Mouse (Mus musculus) spleen, postnatal 4 days (tissue): ENCODE measurements around the gene Ccdc175.

ENCODE experiments used
- DNase-seq, 2 experiments: peaks; one replicate each; pipeline ENCODE4 v3.0.0; 2022; ENCODE audit warnings: low spot score in 2 of 2

The Ccdc175 gene

DNA sequence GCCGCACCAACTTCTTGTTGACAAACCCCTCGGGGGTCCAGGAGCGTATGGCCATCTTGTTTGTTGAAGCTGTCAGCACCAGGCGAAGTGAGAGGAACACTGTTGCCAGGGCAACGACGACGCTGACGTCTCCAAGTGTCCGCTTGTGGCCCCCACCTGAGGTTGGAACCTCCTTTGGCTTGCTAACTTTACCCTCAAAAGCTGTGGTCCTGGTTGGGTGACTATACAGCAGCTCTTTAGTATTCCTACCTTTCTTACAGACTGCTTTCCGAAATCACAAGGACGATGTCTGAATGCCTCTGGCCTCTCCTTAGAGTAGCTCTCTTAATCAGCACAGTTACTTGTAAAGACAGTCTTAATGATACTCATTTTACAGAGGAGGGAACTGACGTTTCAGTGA lies at the start of gene Ccdc175:
TSS of gene Ccdc175 (minus strand) at position 101 of the 400 bp plus-strand sequence.
- DNase-seq = no peak

DNA sequence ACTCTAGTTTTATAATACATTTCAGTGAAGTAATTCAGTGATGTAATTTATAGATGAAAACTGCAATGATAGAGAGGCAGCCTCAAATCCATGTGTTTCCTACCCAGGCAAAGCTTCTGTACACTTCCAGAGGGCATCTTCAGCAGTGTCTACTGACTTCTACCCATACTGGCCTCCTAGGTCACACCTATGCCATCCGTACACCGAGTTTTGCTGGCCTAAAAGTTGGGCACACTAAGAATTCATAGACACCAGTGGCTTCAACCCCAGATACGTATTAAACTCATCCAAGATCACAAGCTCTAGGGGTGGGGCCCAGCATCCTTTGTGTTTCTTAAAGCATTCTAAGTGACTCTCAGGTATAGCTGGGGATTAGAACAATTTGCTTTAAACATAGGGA lies 49.3 kb upstream of the Ccdc175 start:
- no peak for DNase-seq

DNA sequence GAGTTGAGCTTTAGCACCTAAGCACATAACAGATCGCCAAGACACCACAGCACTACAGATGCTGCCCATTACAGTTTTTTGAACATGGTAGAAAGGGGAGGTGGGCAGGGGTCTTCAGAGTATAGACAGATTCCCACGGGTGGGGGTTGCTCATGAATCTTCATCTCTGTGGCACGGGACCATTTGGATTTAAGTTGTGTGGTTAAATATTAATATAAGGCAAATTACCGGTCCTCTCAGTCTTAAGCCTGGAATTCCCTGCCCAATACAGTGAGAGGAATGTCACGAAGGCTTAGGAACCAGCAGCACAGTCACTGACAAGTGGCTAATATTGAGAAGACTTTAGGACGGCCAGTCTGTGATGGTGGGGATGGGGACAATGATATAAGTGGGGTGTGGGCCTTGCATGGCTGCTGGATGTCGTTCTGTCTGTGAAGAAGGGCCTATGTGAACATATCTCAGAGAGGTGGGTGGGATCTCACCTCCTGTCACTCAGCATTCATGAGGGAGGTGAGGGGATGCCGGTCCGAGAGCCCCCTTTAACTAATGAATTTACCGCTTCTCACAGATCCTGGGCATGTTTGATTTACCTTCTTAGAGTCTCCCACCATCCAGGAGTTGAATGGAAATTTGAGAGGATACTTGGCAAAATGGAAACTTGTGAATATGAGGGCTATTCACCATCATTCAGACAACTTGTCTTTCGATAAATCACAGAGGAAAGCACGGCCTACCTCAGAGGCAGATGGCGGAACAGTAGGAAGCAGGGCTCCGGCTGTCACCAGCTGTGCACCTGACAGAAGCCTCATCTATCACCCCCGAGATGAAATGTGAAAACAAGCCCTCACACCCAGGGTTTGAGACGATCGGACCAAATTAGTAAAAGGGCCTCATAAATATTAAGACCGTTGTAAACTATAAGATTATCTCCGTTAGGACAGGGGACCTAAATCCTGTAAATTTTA lies 48.3 kb upstream of the Ccdc175 start:
- DNase-seq = no peak

DNA sequence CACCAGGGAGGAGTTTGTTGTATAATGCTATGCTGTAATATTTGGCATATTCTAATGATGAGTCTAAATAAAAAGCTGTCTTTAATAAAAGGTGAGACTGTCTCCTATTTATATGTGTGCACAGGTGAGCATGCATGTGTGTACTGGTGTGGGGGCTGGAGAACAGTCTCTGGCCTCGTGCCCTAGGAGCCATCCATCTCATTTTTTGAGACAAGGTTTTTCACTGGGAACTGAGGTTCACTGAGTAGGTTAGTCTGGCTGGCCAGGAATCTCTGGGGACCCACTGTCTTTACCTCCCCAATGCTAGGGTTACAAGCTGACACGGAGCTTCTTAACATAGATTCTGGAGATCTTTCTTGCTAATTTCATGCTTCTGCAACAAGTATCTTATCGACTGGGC lies 47.3 kb upstream of the Ccdc175 start:
- no peak for DNase-seq

DNA sequence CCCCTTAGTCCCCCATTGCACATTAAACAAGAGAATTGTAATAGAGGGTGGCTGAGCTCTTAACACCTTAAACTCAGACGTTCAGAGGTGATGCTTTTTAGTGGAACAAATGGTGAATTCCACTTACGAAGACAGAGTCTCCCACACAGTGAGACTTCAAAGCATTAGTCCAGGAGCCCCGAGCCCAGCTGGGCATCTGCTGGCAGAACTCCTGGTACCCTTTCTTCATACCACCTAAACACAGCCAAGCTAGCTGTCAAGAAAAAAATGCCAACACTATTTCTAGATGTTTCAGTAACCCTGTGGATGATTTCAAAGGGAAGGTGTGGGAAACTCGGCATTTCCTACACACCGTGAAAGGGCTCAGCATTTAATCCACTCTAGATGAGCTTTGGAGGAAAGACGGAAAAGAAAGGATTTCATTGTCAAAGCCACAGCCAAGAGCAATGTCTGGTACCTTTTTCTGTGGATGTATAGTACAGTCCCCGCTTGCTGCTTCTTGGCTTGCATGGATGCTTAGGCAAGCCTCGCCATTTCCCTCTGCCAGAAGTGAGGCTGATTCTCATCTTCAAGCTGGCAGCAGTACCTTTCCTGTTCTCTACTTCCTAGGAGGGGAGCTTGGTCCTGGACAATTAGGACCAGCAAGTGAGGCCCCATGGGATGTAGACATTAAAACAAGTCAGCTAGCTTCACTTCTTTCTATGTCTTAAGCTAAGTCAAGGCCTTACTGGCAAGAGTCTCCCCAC lies 44.8 kb upstream of the Ccdc175 start:
- DNase-seq = no peak

DNA sequence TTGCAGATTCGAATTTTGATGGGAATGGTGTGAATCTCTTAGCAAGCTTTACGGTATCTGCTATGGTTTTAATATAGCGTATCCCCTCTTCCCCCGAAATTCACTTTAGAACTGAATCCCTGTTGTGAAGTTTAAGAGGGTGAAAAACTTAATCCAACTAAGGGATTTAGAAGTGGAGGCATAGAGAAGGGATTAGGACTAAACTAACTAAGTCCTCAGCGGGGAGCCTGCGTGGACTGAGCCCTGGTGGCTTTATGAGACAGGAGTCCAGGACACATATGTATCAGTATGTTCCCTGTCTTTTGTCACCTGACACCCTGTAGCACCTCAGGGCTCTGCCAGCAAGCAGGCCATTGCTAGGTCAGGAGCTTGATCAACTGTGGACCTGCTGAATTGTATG lies 42.9 kb upstream of the Ccdc175 start:
- no peak for DNase-seq

DNA sequence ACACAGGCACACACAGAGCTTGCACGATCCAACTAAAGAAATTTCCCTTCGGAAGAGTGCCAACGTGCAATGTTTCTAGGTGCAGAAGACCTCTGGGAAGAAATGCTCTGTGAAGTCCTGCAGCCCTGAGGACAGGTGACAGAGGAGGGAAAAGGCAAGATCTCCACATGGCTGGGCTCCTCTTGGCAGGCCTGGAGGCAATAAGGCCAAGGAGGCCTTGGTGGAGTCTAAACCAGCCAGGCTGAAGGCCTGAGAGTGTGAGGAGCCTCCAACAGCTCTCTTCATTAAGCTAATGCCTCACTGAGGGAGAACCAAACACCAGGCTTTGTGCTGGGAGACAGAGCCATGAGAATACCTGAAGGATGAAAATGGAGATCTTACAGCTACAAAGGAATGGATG lies 40.5 kb upstream of the Ccdc175 start:
- DNase-seq = no peak

DNA sequence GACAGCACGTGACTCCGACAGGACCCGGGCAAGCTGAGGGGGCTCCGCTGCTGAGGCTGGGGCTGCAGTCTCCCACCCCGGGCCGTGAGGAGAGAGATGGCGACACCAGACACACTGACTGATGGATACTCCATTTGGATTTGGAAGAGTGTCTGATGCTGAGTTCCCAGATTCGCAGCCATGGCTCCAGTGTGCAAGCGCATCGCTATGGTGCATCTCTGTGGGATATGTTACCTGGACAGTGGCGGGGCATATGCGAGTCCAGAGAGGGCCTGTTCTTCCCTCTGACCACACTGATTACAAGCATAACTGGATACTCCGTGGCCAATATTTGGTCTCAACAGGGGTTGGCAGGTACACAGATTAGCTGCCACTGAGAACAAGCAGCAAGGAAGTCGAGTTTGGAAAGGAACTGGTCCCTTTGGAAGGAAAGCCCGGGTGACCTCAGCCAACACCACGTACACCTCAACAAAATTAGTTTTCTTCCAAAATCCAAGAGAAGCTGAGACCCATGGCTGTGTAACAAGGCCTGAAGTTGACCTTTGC lies 38.8 kb upstream of the Ccdc175 start:
- no peak for DNase-seq

DNA sequence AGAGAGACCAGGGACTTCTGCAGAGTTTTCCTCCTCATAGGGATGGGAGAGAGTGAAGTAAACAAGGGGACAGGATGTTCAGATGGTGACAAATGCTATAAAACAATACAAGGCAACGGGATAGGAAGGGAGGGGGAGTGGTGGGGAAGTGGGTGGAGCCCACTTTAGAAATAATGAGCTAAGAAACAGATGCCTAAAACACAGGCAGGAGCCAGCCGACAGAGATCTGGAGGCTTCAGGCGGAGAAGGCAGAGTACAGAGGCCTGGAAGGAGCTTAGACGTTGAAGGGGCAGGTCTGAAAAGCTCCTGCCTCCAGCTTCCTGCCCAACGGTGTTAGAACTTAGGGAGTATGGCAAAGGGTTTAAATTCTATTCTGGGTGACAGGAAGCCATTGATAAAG lies 28.7 kb upstream of the Ccdc175 start:
- DNase-seq = no peak

DNA sequence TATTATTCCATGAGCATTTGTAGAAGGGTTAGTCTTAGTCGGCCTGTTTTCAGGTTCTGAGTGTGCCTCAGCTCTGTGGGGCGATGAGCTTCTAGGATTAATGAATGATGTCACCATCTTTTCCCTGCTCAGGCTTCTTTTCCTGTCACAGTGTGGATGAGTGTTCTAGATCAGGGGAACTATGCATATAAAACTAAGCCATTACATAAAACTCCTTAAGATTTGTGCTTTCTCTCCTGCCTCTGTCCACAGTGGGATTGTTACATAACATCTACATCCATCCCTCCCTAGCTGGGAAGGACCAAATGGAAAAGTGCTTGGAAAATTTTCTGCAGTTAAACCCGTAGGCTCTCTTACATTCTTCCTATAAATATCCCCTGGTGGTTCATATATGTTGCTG lies 16.0 kb upstream of the Ccdc175 start:
- DNase-seq = no peak

DNA sequence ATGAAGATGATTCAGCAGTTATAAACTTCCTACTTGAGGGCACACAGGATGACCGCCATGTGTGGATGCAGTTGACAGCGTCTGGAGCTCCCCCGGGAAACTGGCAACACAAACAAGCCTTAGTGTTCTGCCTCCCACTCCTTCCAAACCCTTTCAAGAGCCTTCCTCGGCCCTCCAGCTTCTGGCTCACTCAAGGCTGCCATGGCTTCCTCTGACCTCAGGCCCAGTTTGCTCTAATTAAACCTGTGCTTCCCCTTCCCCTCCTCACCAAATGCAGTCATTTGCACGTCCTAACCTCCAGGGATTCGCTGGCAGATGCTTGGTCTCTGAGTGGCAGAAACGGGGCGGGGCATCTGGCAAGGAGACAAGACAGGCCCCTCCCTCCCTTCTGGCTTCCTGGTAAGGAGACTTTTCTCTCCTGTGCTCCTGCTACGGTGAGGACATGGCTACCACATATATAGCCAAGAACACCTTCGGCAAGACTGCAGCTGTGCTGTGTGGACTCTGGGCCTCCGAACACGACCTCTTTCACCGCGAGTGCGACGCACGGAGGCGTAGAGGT lies 13.2 kb upstream of the Ccdc175 start:
- DNase-seq = no peak

DNA sequence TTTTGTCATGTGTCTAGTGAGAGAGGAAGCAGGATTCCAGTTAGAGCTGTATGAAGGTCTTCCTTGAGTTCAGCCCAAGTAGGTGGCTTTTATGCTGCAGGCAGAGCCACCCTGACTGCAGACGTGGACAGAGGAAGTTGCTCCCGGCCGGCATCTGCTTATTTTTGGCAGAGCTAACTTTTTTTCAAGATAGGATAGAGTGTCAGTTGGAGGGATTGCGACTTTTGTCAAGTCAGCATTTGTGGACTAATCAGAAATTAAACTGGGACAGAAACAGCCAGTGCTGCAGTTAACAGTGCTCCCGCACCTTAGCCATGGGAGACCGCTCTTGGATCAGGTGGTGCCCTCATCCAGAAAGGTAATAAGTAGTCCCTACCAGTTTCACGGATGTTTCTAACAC lies 12.6 kb upstream of the Ccdc175 start:
- DNase-seq = no peak

DNA sequence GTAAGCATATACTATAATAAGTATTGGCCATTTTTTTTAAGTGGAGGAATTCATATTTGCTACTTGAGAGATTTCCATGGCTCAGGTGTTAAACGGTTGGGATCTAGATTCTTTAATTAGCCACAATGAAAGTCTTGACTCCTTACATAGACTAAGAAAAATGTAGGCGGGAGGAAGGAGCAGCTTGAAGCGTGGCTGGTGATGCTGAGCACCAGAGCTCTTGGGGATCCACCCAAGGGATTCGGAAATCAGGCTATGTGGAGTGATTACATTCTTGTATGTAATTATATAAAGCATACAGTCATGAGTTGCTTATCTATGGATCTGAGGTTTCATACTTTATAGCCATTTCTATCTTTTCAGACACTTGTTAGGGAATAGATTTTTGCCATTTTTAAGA lies 5.3 kb downstream of the Ccdc175 start:
- DNase-seq = no peak

DNA sequence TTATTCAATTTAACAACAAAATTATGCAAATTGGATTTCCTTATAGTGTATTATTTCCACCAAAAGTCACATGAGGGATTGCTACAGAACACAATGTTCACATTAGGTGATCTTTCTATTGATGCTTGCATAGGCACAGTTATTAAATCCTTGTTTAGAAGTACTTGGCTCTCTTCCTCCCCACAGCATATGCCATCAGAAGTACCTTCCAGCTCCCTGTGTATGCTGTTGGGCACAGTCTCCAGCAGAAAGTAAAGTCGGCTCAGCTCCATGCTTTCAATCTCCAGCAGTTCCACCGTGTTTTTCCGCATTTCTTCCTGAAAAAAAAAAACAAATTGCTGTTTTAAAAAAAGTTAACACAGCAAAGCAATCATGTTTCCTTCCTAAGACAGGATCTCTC lies 6.5 kb downstream of the Ccdc175 start:
- DNase-seq = no peak

DNA sequence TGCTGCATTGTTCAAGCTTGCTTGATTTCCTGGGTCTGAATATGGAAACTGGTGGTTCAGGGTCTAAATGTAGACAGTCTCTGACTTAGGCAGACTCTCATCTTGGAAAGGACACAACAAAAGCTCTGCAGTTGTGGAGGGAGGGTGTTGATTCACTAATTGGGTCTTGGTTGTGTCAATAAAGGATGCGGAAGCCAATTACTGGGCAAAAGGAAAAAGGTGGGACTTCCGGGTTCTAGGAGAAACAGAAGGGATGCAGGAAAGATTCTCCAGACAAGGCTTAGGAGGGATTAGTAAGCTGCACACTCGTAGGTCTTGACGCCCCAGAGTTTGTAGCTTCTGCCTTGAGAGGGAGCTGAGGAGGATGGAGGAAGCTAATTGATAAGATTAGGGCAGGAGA lies 26.4 kb downstream of the Ccdc175 start:
- DNase-seq = no peak

DNA sequence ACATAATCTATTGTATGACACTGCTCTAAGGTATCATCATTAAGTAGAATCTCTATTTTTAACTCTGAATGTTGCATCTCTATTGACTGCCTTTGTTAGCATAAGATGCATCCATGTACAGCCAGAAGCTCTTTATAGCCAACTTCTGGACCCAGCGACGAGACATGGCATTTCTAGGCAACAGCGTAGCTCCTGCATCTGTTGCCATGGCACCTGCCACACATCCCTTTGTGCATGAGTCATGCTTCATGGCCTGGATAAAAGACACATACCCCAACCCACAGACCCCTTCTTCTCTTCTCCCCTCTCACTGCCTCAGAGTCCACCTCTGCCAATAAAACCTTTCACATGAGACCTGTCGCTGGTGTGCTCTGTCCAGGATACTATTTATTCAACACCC lies 34.0 kb downstream of the Ccdc175 start:
- DNase-seq = no peak

DNA sequence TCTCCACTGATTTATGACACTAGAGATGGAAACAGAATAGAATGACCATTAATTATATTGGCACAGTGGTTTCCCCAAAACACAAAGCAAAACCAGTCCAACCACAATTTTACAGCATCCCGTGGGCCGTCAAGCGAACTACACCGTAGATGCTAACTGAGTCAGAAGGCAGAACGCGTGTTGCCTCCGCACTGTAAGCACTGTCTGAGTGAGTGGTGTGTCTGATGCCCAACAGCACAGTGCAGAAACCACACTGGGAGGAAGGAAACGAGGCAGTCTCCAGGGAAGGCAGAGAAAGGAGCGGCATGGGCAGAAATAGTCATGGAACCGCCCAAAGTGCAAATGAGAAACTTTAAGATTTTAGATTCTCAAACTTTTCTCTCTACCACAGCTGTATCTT lies 55.6 kb downstream of the Ccdc175 start:
- DNase-seq = no peak

DNA sequence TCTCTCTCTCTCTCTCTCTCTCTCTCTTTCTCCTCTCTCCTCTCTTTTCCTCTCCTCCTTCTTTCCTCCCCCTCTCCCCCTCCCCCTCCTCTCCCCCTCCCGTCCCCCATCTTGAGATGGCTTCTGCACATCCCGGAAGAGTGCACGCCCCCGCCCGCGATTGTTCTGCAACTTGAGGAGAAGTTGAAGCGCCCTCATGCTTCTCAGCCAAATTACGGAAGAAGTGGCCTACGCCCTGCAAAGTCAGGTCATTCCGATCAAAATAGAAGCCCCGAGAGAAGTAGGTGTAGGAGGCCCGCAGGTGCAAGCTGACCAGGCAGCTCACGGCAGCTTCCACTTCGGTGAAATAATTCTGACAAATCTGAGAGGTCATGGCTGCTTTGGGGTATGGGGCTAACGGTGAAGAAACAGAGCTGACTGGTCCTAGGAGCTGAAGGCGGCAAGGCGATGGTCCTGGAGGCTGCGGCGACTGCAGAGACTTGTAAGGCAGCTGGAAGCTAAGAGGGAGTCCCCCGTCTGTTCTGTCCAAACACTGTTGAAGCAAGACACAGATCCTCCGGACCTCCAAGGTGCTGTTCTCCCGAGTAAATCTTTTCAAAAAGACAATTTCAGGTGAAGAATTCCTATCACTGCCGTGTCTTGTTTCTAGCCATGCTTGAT lies 69.0 kb downstream of the Ccdc175 start:
- no peak for DNase-seq

DNA sequence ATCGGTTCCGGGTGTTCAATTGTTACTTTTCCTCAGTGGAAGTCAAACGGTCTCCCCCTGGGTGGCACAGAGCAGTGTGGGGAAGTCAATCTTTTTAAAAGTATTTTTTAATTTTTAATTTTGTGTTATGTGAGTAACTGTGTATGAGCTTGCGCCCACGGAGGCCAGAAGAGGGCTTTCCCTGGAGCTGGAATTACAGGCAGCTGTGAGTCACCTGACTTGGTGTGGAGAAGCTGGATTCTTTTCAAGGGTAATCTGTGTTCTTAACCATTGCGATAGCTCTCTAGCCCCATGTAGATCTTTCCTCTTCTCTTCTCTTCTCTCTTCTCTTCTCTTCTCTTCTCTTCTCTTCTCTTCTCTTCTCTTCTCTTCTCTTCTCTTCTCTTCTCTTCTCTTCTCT lies 69.7 kb downstream of the Ccdc175 start:
- no peak for DNase-seq

DNA sequence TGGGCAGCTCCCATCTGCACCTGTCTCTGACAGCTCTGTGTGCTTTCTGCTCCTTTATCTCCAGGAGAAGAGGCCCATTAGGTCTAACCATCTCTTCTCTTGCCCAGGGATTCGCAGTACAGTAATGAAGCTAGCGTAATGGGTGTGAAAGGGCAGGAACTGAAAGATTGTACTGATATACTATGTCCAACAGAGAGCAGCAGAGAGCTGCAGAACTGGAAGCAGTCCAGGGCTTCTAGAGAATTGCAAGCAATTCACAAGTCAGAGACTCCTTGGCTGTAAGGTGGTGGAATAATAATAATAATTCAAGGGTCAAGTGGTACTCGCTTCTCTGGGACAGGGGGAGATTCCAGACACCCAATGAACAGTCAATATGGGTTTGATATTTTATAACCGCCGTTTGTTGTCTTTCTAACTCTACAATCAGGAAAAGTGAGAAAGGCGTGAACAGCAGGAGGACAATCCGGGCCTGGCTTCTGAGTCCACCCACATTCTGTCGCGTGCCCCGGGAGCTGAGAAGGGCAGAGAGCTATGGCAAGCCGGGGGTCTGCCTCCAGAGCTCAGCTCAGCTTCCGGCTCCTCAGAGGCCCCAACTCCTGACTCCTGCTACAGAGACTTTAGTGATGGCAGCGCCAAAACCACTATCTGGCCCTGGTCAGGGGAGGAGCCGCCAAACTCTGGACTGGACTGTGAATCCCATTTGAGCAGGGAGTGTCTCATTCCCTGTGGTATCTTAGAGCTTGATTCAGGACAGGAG lies 80.1 kb downstream of the Ccdc175 start:
- DNase-seq = no peak

DNA sequence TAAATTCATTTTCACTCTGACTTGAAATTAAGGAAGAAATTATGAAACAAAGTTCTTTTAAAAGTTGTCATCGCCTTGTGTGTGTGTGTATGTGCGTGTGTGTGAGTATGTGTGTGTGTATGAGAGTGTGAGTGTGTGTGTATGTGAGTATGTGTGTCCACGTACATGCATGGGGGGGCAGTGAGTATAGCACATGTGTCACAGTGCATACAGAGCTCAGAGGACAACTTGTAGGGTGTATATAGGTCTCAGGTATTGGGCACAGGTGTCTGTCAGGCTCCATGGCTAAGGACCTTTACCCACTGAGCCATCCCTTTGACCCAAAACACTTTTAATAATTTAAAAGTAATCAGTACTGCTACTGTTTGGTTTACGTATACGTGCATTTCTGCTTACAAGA lies 80.8 kb downstream of the Ccdc175 start:
- DNase-seq = no peak
